Mouse (Mus musculus): ENCODE data around the gene Fbxw2.
"Not testable (repeated sequence)": the region's sequence is repeated elsewhere in the genome, so short reads cannot be mapped to it uniquely, and the experiment has no call there.

GRCm38 (mm10) chr2:34830066-34830465, 4.0 kb upstream of the Fbxw2 start:
- TF ChIP-seq CTCF (IDR thresholded peaks at IDR 0.05; ENCODE audit: extremely low read depth, insufficient read depth, insufficient read length, insufficient replicate concordance); POLR2A (IDR thresholded peaks at IDR 0.05; ENCODE audit: low read depth, low read length): not testable (repeated sequence)

Measured in spleen, adult 2 months (tissue).